Mouse (Mus musculus) c-Kit-positive CD71-positive TER-119-positive erythroid progenitor cells, embryonic 14.5 days (primary cell): Measurements from ENCODE around the gene Grm1.

Experiments
- DNase-seq: peaks from one replicate; pipeline ENCODE4 v3.0.0-alpha.2; 2013; ENCODE audit warnings: low spot score

Grm1 gene

DNA sequence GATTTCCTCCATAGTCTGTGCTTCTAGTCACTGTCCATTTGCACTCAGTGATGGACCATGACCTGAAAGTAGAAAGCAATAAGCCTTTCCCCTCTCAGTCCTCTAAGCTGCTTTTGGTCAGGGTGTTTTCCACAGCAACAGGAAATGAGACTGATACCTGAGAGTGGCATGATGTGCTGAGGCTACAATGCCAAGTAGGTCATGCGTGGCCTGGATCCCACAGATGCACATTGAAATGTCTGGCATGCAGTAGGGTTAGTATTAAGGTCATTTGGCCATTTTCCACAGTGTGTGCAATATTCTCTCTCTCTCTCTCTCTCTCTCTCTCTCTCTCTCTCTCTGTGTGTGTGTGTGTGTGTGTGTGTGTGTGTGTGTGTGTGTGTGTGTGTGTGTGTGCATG is 254.8 kb downstream of the Grm1 start:
- no peak for DNase-seq

DNA sequence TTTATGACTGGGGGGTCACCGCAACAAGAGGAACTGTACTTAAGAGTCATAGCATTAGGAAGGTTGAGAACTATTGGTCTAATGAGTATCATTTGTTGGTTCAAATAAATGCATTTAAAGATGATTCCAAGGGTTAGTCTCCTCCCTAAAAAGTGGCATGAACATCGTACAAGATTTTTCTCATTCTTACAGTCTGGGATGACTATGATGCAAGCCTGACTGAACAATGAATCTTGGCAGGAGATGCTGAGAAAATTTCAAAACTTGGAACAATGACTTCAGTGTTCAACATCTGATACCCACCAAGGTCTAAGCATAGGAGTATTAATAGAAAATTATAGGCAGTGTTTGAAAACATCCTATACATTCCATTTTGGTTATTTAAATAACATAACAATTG is 264.1 kb downstream of the Grm1 start:
- DNase-seq = no peak

DNA sequence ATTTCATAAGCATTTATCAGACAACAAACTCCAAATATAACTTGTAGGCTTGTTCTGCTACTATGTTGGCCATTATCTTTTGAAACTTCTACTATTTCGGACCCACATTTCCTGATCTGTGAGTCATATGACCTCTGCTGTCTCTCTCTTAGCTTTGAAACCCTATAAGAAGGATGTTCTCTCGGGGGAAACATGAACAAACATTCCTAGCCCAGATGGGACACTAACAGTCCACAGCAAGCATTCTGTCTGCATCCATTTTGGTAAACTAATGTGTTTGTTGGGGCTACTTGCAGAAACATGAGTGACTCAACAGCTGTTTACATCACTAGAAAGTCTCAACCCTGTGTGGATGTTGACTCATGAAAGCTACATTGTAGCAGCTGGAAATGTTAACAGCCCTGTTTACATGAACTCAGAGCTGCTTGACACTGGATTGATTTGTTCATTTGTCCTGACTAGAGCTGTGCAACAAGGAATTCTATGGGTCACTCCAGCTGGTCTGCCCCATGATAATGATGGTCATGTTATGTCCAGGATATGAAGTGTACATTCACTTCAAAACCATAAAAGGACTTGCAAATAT is 267.4 kb downstream of the Grm1 start:
- no peak for DNase-seq

DNA sequence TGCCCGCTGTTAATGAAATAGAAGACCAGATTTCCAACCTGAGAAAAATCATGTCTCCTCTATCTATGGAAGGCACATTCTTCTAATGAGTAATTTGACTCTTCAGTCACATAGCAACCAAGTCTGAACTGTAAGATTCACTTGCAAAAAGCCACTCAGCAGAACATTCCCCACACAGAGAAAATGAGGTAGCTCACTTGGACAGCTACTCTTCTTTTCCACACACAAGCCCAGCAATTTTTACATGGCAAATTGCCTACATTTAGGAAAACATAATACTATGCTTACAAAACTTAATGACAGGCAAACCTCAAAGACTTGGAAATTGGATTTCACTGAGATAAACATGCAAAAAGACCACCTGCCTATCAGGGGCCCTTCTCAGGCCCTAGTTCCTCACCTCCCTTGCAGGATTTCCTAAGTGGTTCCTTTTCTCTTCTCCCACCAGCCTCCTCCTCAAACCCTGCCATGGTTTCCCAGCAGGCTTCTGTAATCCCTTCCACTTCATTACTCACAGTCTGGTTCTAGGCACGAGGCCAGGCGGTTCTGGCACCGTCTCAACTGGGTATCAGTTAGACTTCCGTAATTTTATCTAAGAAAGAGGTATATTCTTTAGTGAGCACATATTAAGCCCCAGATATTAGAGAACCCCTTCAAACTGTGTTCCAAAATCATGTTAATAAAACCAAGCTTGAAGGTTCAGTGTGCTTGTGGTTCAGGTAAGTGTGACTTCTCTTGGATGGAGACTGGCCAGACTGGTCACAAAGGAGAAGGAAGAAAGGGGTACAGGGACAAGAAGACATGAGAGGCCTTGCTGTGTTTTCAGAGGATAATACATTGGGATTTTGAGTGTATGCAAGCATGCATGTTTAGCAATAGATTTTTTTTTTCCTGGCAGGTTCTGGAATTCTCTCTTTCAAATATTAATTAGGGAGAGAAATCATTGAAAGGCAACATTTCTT is 269.1 kb downstream of the Grm1 start:
- DNase-seq = no peak

DNA sequence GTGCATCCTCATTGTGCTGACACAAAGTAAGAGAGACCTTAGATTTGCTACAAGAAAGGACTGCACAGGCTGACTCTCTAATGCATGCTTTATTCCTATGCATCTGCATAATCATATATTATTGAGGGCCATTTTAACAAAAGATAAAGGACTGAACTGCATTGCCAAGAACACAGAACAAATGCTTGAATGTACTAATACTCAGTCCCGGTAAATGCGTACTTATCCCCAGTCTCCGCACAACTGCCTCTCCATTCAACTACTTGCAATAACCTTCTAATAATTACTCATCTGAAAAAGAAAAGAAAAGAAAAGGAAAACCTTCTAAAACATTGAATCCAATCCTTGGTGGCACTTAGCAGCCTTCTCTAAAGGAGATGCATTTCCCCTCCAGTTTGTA is 272.4 kb downstream of the Grm1 start:
- no peak for DNase-seq

DNA sequence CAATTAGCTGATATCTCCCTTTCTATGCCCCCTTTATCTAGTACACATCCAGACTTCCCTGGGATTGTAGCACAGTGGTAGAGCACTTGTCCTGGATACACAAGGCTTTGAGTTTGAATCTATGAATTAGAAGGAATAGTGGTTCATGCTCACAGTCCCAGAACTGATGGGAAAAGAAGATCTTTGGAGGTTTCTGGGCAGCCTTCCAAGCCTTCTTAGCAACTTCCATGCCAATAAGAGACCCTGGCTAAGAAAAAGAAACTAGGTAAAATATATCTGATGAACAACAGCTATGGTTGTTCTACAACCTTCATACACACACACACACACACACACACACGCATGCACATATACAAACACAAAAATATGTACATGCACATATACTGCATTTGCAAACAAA is 286.8 kb downstream of the Grm1 start:
- no peak for DNase-seq

DNA sequence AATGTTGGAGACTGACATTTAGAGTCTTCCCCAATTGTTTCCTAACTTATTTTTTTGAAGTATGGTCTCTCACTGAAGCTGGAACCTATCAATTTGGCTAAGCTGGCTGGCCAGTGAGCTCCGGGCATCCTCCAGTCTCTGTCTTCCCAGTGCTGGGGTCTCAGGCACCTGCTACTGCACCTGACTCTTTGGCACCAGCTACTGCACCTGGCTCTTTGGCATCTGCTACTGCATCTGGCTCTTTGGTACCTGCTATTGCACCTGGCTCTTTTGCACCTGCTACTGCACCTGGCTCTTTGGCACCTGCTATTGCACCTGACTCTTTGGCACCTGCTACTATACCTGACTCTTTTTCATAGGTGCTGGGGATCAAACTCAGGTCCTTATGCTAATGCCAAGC is 291.7 kb downstream of the Grm1 start:
- DNase-seq = no peak

DNA sequence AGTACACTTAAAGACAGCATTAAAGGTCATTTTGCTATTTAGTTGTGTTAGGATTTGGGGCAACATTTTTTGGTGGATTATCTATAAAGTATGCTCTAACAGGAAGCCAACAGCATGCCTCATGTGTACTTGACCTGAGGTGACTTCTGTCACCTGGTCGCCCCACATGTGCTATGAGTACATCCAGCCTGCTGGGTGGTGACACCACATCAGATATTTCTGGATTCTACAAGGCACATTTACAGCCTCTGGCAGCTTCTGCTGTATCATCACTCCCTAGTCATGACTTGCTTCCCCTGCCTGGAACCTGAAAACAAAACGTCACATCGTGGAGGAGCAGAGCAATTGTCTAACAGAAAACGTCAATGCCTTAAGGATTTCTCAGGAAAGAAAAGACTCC is 292.2 kb downstream of the Grm1 start:
- no peak for DNase-seq

DNA sequence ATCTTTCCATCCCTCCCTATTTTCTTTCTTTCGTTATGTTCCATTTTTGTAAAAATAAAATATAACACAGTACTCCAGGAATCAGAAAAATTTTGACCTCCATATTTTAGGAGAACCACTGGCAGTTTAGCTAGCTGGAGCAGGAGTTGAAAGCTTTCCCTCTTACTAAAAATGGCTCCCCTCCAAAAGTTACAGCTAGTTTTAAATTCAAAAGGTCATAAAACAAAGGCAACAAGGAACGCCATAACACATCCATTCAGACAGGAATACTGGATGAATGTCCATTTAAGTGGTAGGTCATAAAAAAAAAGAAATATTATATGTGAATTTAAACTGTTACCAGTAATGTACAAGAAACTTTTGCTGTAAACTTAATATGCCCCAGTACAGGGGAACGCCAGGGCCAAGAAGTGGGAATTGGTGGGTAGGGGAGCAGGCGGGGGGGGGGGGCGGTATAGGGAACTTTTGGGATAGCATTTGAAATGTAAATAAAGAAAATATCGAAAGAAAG is 294.2 kb downstream of the Grm1 start:
- DNase-seq = no peak

DNA sequence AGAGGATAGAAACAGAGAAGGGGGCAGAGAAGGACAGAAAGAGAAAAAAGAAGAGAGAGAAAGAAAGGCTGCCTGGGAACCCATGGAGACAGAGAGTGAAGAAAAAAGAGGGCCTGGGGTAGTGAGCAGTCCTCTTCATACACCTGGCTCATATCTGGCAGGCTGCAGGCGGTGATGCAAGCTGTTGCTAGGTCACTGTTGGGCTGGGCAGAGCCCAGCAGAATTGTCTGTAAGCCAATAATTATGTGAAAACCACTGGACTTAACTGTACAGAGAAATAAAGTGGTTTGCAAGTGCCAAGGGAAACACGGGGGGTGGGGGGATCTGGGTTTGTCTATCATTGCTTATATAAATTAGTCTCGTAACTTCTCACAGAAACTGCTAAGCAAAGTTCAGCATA is 297.0 kb downstream of the Grm1 start:
- no peak for DNase-seq

DNA sequence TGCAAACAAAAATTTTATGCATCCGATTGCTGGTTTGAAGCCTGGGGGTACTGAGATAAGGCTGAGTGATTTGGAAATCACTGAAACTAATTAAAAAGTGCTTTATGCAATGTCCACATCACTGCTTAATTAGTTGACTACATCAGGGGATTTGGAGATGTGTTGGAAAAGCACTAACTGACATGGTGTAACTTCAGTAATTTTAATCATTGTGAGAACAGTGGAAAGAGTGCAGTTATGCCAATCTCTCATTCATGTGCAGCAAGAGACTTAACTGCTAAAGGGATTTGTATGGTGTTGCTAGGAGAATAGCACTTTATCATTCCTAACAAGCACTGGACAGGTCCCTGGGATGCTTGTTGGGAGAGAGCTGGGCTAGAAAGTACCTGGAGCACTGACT is 307.3 kb downstream of the Grm1 start:
- no peak for DNase-seq

DNA sequence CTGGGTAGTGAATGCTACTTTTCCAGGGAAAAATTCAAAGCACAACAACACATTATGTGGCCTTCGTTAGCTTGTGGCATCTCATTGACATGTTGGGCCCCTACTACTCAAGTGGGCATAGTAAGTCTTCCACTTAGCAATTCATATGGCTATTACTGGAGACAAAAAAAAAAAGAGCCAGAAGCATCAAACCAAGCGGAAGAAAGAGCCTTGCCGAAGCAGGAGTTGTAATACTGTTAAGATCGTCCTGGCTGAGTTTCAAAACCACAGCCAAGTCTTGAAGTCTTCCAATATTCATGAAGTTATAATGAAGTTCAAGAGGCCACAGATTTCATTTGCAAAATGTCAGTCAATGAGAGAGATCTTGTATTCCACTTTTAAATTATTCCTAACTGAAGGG is 319.1 kb downstream of the Grm1 start:
- DNase-seq = no peak

DNA sequence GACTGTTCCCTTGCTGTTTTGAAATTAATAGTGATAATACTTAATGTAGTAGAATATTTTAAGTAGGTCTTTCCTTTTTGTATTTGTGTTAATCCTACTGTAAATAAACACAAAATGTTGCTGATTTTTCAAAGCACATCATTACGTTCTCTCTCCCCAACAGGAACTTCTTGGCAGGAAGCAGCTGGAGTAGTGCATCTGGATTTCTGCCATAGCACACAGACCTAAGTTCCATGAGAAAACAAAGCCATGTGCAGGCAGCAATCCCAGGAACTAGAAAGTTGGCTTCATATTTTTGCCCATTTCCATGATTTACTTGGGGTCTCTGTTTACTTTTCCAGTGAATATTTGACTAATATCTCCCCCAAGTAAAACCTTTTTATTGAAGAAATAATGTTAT is 320.9 kb downstream of the Grm1 start:
- DNase-seq = no peak

DNA sequence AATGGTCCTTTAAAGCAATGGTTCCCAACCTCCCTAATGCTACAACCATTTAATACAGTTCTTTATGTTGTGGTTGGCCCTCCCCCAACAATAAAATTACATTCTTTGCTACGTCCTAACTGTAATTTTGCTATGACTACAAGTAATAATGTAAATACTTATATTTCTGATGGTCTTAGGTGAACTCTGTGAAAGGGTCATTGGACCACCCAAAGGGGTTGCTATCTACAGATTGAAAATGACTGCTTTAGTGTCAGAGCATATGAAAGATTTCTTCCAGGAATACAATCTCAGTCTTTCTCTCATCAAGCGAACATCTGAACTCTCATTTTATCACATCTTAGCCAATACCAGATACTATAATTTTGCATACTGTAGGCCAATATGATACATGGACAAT is 321.4 kb downstream of the Grm1 start:
- no peak for DNase-seq

DNA sequence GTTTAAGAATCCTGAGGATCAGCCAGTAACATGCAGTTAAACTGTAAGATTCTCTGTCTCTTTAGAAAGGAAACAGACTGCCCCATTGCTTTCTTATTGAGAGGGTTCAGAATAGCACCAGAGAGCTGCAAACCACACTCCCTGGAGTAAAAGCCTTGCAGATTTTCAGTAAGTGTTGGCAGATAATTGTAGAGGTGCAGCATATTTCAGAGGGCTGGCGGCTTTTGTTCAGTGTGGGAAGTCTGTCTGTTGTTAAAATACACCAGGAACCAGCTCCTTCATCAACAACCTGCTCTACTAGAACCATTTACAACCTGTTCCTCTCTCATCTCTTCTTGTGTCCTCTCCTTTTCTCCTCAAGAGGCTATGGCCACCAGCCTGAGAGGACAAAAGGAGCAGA is 331.1 kb downstream of the Grm1 start:
- no peak for DNase-seq

DNA sequence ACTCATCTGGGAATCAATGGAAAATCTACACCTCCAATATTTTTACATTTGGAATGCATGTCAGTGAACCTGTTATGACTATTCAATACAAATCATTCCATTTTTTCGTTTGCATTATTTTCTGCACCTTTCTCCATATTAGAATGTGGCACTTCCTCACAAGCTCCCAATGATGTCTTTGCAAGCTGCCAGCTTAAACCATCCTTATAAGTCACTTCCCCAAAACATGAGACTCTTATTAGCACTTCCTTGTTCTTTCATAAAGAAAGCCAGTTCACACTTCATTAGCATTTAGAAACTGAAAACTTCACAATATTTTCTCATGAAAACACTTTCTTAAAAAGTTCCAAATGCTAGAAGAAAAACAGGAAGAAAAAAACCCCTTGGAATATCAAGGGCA is 338.1 kb downstream of the Grm1 start:
- DNase-seq = no peak

DNA sequence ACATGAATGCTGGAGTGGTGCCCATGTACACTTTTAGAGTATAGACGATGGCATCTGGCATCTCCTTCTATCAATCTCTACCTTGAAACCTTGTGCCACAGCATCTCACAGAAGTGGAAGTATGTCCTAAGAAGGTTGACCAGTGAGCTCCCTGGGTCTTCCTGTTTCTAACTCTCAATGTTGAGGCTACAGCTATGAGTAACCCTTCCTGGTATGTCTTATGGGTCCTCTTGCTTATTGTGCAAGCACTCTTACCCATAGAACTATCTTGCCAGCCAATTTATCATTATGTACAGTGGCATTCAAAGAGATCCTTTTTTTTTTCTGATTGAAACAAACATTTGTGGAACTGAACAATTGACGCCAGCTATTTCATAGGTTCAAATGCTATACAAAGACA is 340.0 kb downstream of the Grm1 start:
- DNase-seq = no peak

DNA sequence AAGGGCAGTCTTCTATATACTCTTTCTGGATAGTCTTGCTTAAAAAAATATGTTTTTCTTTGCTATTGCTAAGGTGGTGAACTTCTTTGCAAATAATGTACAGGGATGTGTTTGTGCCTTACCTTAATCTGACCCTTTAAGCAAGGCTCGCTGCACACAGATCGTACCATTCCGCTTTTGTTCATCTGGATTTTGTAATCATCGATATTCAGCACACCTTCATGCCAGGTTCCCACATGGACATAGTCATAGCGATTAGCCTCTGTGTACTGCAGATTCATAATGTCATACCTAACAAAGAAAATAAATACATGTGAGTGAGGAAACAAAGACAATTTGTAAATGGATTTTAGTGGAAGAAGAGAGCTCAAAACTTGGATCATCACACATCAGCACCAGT is 340.8 kb downstream of the Grm1 start:
- DNase-seq = no peak

DNA sequence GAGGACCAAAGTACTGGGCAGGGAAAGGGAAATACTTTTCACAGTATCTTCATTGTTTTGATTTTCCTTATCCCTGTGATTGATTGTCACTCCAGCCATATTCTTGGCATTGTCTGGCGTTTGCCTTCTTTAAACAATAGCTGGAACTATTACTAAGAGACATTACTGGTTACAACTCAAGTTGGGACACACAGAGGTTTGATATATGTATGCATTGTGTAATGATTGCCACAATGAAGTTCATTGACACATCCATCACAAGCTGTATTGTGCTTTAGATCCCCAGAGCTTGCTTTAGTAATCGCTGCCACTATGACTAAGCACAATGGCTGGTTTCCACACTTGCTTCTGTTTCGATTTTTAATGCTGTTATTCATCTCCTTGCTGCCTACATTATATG is 341.4 kb downstream of the Grm1 start:
- no peak for DNase-seq

DNA sequence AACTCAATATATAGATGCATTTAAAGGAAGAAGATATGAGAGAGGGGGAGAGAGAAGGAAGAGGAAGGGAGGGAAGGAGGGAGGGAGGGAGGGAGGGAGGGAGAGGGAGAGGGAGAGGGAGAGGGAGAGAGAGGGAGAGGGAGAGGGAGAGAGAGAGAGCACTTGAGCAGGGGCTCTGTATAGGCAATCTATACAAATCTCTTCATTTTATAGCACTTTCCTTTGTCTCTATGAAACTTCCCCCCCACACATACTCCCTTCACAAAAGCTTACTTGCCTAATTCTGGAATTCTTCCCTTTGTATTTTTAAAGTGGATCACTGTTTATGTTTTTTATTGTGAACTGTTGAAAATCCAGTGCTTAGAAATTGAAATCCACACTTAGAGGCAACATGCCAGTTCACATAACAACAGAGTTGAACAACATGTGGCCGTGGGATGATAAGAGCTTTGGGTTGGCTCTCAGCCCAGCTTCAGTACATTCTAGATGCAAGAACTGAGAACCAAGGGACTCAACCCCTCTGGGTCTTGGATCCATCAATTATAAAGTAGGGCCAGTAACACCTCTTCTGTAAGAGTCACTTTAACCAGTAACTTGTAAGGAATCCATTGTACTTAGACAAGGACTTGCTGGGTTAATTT is 345.0 kb downstream of the Grm1 start:
- no peak for DNase-seq

DNA sequence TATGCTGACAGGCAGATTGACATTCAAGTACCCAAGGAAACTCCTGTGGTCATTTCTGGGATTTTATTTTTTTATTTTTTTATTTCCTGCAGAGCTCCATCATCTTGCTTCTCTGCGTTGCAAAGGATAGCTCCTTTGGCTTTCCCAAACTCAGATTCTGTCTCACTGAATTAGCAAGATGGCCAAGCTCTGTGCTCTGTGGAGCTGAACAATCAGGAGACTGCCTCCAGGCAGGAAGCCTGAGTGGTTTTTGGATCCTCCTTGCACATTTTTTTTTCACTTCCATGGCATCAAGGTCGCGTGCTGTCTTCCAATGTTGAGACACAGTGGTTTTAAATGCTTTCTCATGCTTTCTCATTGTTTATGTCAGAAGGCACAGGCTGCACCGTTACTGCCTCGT is 347.6 kb downstream of the Grm1 start:
- no peak for DNase-seq

DNA sequence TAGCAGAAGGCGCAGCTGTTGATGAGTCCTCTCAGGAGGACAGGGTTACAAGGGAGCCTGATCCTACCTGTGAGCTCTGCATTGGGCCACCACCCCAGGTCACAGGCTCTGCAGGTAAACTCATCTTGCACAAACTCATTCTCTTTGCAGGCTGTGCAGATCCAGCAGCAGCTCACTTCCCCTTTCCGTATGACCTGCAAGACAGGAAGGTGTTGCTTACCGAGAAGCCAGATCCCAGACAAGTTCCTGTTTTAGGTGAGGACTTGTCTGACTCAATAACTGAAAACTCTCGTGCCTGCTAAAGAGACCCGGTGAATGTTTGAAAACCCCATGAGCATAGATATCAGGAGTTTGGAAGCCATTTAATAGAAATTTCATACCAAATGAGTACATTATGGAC is 349.1 kb downstream of the Grm1 start:
- DNase-seq = no peak

DNA sequence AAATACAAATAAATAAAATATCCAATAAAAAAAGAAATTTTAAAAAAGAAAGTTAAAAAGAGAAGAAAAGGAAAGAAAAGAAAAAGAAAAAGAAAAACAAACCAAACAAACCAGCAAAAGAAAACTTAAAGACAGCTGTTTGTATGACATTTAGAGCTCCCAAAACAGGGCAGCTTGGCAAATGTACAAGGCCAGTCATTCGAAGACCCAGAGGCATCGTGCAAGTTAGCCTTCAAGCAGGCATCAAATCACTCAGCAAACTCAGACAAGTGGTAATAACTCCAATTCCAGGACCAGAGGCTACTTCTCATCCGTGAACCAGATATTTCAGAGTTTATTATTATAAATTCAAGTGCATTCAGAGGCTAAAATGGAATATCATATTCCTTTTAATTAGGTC is 355.7 kb downstream of the Grm1 start:
- DNase-seq = no peak
